Mouse (Mus musculus): ENCODE measurements around the gene Sntb2.
"Not testable (repeated sequence)": the region's sequence is repeated elsewhere in the genome, so short reads cannot be mapped to it uniquely, and the experiment has no call there.

Sntb2 gene

DNA sequence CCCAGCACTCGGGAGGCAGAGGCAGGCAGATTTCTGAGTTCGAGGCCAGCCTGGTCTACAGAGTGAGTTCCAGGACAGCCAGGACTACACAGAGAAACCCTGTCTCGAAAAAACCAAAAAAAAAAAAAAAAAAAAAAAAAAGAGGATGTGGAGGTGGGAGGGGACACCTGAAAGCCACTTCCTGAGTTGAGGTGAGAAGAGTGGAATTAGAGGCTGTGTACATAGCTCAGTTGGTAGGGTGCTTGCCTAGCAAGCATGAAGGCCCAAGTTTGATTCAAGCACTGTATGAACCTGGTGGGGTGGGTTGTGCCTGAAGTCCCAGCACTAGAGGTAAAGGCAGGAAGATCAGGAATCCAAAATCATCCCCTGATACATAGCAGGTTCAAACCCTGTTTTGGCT, 38.0 kb downstream of the Sntb2 start:
- not testable (repeated sequence) for DNase-seq

DNA sequence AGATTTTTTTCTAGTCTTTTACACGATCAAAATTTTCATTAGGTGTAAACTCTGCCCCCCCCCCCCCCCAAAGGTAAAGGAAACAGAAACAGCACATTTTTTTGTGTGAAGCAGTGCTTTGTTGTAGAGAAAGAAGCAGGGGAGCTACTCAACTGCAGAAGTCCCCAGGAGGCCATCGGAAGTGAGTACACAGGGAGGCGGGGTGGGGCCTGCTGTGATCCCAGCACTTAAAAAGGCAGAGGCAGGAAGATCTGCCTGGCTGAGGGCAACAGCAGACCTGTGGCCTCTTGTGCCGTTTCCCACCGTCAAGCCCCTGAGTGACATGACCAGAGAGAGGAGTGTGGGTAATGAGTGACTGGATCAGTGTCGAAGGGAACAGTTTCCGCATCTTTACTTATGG, 39.2 kb downstream of the Sntb2 start:
- no peak for DNase-seq

DNA sequence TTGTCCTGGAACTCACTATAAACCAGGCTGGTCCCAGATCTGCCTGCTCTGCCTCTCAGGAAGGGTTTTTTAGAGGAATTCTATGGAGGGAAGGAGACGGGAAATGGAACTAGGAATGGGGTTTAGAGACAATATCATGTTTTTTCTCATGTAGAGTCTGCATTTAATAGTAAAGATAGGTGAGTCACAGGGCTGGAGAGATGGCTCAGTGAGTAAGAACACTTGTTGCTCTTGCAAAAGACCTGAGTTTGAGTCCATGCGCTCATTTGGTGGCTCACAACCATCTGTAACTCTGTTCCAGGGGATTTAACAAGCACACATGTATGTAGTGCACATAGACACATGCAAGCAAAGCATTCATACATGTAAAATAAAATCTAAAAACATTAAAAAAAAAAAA, 40.2 kb downstream of the Sntb2 start:
- DNase-seq, result no peak

DNA sequence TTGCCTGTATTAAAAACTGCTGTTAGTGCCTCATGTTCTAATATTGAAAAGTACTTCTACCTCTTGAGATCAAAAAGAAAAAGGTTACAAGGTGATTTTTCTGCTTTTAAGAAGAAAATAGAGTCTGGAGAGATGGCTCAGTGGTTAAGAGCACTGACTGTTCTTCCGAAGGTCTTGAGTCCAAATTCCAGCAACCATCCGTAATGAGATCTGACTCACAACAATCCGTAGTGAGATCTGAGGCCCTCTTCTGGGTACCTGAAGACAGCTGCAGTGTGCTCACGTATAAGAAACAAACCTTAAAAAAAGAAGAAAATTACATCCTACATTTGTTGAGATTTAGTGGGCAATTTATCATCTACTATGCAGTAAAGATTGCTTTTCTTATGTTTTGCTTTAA, 40.9 kb downstream of the Sntb2 start:
- DNase-seq, result no peak

DNA sequence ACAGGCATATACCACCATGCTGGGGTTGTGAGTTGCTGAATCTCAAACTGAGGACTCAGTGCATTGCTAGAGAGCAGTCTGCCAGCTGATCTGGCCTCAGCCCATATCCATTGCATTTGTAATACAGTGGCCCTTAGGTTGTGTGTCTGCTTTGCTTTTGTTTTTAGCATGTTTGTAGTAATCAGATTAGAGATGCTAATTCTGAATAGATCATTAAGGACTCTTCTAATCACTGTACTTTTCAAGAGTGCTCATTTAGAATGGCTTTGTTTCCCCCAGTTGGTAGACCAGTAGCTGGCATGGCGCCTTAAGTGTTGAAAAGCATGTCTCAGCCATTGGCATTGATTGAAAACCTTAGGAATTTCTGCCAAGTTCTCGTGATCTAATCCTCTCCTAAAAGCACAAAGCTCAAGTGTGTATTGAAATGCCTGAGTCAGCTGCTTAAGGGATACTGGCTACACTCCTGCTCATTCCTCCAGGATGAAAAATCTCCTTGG, 43.3 kb downstream of the Sntb2 start:
- DNase-seq, result no peak

DNA sequence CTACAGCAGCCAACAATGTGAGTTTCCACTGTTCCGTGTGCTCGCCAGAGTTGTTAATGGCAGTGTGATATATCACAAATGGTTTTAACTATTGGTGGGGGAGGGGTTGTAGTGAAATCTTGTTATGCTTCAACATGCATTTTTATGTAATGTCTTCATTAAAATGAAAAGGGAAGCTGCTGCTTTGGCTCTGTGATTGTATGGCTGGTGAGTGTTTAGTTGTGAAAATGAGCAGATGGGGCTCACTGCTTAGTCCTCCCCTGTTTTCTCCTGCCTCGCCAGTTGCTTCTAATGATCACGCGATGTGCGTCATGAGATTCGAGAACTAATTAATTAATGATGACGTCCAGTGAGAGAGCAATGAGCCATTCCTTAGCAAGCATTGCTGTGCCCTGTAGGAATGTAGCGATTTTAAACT, 49.9 kb downstream of the Sntb2 start:
- no peak for DNase-seq

DNA sequence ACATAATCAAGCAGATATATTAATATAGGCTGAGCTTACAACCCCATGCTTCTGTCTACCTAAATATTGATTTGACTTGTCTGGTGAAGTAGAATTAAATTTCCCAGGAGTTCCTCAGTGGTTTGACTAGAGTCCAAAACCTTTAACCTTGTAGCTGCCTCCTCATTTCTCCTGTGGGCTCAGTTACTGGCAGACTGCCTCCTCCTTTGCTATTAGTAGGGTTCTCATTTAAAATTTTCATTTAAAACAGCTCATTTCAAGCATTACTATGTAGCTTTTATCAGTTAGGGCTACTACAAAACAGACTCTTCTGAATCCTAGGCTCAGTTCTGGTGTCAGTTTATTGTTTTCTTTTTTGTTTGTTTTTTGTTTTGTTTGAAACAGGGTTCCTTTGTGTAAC, 50.4 kb downstream of the Sntb2 start:
- DNase-seq, result no peak

DNA sequence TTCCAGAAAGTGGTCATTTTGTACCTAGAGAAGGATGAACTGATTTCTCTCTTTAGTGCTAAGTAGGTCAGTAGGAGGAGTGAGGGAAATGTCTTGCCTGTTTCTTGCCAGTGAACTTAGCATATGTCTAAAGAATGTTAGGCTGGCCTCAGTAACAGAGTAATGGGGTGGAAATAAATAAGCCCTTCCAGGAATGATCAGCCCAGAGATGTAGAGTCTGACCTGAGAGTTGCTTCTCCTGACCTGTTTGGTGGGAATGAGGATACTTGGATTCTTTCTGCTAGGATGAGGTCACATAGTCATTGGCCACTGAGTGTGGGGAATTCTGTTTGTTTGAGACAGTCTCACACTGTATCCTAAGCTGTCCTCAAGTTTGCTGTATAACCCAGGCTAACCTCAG, 52.0 kb downstream of the Sntb2 start:
- no peak for DNase-seq

DNA sequence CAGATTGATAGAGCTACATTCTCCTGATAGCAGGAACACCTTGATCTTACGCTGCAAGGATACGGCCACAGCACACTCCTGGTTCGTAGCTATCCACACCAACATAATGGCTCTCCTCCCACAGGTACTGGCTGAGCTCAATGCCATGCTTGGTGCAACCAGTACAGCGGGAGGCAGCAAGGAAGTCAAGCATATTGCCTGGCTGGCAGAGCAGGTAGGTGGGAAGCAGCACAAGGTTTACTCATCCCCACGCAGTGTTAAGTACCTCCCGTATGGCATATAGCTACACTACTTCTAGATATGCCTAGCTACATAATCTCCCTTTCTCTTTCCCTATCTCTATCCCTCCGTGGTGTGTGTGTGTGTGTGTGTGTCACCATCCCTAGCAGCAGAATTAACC, 55.8 kb downstream of the Sntb2 start:
- no peak for DNase-seq

DNA sequence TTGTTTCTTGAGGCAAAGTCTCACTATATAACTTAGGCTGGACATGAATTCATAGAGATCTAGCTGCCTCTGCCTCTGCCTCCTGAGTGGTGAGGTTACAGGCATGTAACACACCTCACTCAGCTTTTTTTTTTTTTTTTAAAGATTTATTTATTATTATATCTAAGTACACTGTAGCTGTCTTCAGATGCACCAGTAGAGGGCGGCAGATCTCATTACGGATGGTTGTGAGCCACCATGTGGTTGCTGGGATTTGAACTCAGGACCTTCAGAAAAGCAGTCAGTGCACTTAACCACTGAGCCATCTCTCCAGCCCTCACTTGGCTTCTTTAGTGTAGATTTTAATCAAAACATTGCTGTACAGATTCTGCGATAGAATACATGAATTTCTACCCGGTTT, 60.8 kb downstream of the Sntb2 start:
- not testable (repeated sequence) for DNase-seq

DNA sequence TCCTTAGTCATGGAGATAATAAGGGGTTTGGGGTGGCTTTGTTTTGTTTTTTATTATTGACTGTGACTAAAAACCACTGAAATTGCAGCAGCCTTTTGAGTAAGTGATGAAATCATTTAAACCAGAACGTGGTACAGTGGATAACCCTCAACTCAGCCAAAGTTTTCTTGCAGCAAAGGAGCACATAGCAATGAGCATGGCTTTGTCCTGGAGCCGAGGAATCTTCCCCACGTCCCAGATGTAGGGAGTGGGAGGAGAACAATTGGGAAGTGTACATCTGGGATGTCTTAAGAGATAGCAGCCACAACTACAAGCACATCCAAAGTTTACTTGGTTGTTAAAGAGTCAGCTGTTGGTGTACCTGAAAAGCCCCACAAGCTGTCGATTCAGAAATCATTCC, 61.9 kb downstream of the Sntb2 start:
- DNase-seq, result no peak

DNA sequence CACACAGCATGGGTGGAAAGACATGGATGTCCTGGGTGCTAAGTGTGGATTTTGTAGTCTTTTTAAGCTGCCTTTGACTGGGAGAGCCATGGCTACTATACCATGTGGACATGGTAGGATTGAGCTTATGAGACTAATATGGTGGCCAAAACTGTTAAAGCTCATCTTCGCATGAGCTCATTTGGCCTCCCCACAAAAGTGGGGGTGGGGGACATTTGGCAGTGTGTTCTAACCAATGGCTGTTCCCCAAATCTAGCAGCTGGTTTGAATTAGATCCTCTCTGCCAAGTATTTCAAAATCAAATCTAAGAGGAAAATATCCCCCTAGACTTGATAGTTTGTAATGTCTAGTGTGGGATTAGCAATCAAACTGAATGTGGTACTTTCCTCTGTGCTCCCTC, 63.5 kb downstream of the Sntb2 start:
- no peak for DNase-seq

DNA sequence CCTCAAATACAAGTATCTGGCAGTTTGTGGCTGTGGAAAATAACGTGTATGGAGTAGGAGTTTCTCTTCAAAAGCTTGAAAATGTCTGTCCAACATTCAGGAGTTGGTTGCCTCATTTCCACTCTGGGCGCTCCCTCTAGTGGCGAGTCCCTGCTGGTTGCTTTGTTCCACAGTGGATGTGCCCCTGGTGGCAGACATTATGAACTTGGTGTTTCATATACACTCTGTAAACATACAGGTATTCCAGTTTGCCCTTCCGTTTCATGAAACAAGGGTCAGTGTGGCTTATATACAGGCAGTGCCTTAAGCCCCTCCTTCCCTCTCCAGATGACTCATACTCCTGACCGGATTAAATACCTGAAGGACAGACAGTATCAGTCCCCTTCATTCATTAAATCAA, 67.0 kb downstream of the Sntb2 start:
- peak; percentile 95 for DNase-seq

DNA sequence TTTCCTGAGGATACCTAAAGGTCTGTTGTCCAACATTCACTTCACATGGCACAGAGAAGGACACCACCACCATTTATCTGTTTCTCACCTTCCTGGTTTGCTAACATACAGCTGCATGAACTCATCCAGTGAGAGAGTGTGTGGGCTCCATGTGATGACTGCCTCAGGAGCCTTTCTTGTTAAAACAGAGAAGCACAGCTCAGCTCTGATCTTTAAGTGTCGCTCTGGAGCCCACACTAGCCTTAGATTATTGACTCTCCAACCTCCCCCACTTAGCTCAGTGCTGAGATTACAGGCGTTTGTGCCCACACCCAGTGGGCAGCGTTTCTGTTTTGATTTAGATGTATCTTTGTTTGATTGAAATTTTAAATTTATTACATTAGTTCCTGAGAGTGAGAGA, 72.2 kb downstream of the Sntb2 start:
- DNase-seq, result no peak

DNA sequence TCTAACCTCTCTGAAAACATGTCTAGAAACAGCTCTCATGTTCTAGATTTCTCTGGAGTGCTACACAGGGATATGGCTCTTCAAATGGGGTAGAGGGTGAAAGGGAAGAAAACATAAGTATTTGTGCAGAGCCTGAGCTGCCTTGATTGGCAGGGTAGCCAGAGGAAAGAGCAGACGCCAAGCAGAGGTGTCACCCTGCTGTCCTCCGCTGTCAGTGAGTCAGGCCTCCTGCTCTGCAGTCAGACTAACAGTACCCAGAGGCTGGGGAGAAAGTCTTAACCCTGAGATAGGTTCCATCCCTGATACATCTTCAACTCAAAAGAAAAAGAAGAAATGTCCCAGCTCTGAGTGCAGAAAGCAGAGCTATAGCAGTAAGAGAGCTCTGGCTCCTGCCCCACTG, 77.1 kb downstream of the Sntb2 start:
- no peak for DNase-seq

DNA sequence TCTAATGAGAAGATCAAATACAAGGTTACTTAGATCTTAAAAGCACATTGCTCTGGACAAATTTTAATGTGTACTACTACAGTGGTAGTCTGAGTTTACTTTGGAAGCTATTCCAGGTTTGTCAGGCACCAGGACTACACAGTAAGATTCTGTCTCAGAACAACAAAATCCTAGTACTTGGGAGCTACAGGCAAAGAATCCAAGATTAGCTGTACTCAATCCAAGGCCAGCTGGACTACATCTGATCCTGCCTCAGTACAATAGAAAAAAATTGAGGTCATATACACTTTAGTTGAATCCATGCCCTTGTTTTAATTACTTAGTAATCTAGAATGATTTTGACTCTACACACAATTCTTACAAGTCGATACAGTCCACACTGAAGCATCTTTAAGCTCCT, 79.4 kb downstream of the Sntb2 start:
- no peak for DNase-seq

DNA sequence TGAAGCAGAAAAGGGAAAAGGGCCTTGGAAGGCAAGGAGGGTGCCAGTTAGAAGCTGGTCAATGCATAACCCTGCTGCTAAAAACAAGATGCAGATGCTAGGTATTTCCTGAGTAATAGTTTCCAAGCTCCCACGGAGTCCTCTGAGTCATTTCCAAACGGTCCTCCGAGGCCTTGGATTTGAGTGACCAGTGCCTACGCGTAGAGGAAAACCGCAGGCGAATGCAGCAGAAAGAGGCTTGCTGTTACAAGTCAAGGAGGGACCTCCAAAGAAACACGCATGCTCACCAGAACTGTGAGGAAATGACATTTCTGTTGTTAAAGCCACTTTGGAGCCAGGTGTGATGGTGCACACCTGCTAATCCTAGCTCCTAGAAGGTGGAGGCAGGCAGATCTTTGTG, 87.9 kb downstream of the Sntb2 start:
- DNase-seq, result no peak

DNA sequence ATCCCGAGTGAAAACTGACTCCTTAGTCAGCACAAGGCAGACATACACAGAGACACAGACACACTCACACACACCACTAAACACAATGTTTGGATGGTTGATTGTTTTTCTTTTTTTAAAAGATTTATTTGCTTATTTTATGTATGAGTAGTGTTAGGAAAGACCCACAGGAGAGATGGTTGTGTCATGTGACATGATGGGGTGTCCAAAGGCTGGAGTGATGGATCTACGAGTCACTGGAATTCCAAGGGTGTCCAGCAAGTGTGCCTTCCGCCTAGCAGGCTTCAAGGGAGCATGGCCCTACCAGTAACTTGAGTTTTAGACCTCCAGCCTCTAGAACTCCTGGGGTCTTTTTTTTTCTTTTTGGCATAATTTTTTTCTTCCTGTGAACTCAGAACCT, 93.8 kb downstream of the Sntb2 start:
- no peak for DNase-seq

DNA sequence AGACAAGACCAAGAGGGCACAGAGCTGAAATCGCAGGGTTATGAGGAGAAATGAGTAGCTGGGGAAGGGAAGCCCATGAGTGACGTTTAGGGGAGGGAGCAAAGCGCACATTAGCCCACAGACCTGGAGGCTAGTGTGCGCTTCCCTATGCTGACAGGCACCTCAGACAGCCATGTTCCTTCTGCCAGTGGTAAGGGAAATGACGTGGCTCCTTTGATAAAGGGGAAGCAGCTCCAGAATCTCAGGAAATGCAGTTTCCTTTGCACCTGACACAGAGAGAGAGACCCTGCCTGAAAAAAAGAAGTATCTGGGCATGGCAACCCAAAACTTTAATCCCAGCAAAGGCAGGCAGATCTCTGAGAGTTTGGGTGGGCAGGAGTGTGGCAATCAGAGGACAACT, 94.5 kb downstream of the Sntb2 start:
- no peak for DNase-seq

DNA sequence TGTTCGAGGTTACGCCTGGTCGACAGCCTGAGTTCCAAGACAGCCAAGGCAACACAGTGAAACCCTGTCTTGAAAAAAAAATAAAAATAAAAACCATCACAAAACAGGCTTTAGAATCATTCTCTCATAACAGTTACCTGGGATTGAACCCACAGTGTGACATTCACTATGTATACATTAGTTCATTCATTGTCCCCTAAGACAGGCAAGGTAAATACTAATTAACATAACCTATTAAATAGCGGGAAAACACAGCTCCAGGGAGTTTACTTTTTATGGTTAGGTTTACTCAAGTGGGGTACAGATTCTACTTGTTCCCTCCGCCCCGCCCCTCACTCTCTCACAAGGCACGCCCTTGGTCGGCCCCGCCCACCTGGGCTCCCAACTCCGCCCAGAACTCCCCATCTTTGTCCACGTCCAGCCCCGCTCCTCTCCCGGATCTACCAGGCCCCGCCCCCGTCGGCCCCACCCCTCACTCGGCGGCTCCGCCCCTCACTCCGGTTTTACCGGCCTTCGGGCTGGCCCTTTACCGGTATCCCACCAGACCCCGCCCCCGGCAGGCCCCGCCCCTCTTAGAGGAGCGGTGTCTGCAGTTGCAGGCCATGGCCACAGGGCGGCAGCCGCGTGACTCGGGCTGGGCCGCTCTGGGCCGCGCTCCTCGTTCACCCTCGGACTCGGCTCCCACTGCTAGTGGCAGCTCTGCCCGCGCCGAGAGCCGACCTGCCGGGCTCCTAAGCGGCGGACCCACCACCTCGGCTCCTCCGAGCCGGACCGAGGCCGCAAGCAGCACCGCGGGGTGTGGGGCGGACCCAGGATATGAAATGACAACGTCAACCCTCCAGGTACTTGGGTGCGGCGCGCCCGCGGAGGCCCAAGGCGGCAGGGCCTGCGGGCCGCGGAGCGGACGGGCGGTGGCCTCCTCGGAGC, 95.4 kb downstream of the Sntb2 start, which contains the start of gene Vps4a:
Vps4a (plus strand) TSS at position 573 of the 927 bp plus-strand sequence.
- DNase-seq, result peak; percentile 94

DNA sequence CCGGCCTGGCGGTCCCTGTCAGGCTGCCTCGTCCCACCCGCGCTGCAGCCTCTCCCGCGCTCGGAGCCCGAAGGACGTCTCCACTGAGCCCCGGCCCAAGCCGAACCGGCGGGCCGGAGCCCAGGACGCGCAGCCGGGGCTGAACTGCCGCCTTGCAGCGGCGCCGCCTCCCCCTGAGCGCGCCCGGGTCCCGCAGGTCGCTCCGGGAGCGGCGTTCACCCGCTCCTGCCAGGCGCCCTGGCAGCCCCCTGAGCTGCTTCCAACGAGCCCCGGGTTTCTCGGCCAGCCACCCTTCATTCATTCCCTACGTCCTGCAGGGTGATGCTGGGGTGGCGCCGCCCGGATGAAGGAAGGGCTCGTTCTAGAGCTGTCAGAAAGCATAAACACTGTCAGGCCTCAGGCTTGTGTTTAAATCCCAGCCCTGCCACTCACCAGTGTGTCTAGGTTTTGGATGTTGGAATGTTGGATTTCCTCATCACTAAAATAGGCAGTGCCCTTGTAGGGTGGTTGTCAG, 96.1 kb downstream of the Sntb2 start:
- DNase-seq, result no peak

DNA sequence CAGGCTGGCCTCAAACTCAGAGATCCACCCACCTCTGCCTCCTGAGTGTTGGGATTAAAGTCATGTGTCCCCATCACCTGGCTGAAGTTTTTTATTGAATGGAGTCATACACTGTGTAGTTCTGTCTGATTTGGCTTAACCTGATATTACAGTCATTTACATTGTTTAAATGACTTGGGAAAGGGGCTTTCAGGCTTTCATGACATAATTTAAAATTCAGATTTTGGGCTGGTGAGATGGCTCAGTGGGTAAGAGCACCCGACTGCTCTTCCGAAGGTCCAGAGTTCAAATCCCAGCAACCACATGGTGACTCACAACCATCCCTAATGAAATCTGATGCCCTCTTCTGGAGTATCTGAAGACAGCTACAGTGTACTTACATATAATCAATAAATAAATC, 98.1 kb downstream of the Sntb2 start:
- DNase-seq, result not testable (repeated sequence)

DNA sequence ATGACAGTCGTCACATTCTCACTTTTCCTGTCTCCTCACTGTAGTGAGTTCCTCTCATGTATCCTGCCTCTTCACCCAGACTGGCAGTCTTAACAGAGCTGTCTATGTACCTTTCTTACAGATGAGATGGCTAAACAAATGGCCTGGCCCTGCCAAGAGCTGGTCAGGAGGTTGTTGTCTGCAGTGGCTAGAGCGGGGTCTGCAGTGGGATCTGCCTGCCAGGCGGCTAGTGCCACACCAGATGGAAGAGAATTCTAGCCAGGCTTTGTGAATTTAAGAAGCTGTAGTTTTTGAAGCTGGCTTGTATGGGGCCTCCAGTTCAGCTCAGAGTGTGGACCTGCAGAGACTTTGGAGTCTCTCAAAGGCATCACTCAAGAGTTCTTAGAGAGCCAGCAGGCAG, 100.1 kb downstream of the Sntb2 start:
- DNase-seq, result no peak

DNA sequence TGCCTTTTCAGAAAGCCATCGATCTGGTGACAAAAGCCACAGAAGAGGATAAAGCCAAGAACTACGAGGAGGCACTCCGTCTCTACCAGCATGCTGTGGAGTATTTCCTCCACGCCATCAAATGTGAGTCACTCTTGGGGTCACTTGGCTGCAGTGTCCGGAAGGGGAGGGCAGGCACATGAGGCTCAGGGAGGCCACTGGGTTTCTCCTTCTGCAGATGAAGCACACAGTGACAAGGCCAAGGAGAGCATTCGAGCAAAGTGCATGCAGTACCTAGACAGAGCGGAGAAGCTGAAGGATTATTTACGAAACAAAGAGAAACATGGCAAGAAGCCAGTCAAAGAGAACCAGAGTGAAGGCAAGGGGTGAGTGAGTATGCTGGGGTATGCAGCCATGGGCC, 101.1 kb downstream of the Sntb2 start:
- DNase-seq, result no peak

DNA sequence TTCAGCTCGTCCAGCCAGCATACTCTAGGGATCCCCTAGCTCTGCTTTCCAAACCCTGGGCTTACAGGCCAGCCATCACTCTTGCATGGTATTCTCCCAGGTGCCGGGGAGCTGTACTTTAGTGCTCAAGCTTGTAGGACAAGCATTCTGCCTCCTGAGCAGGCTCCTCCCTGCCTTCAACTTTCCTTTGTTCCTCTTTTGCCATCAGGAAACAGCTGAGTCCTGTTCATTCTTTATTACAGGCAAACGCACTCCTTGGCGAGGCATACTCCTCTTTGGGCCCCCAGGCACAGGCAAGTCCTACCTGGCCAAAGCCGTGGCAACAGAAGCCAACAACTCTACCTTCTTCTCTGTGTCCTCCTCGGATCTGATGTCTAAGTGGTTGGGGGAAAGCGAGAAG, 105.1 kb downstream of the Sntb2 start:
- DNase-seq, result no peak
